Mouse (Mus musculus): ENCODE measurements around the gene Suox. TPM values are rescaled to one million over a fixed set of nuclear protein-coding genes. Genes with fewer than 3 reads are reported as not detected.
"Not testable (repeated sequence)": the region's sequence is repeated elsewhere in the genome, so short reads cannot be mapped to it uniquely, and the experiment has no call there.

The Suox gene
- 10.8 and 10.9 TPM in 2 replicates for polyA plus RNA-seq (2016; fragmentation: Nextera tagmentation; extraction: Ambion mirVana)

GRCm38 (mm10) chr10:128673763-128674468 is at the start of gene Suox:
Gene Suox (minus strand): TSS chr10:128674073.
- peak within 1 kb of the TSS; percentile 87 for H3K4me3 ChIP-seq
- peak within 1 kb of the TSS; percentile 79 for H3K27ac ChIP-seq

GRCm38 (mm10) chr10:128715559-128716537 is 42.0 kb upstream of the Suox start:
- WGBS: 87% methylated on average over 19 of the region's 19 CpGs
- Histone ChIP-seq H3K27me3 (ENCODE audit: poor library complexity, severe bottlenecking) (no peaks in the 10 kb centered on the region), H3K4me3 (no peak overlapping the region), H3K4me1 (no peaks in the 10 kb centered on the region), H3K27ac (no peak overlapping the region), H3K36me3 (replicated peaks) (no peaks in the 10 kb centered on the region), H3K9me3 (no peaks in the 10 kb centered on the region)
- DNase-seq (ENCODE audit: extremely low spot score, low spot score): no peak

More at GRCm38 (mm10) chr10:128673763-128674468, at the start of gene Suox:
- H3K4me1 ChIP-seq: peaks cover 26% of the 10 kb centered on the region
- H3K36me3 ChIP-seq (replicated peaks): peaks cover 10% of the 10 kb centered on the region; the same call in 1 of the 2 replicates
- DNase-seq (ENCODE audit: extremely low spot score, low spot score): peak; percentile 91
- no peaks in the 10 kb centered on the region for H3K9me3 ChIP-seq
- WGBS: under 1% methylated on average over 60 of the region's 60 CpGs
- H3K27me3 ChIP-seq (ENCODE audit: poor library complexity, severe bottlenecking): peaks cover 36% of the 10 kb centered on the region

- H3K9me3 ChIP-seq; H3K27me3 ChIP-seq (ENCODE audit: poor library complexity, severe bottlenecking); H3K36me3 ChIP-seq (replicated peaks); DNase-seq (ENCODE audit: extremely low spot score, low spot score); H3K4me1 ChIP-seq; H3K4me3 ChIP-seq; H3K27ac ChIP-seq: not testable (repeated sequence)
- WGBS: 95% methylated on average over 7 of the region's 7 CpGs
Observed at GRCm38 (mm10) chr10:128711318-128711717, 37.4 kb upstream of the Suox start.

- DNase-seq (ENCODE audit: extremely low spot score, low spot score): peak; percentile 29
- H3K36me3 ChIP-seq (replicated peaks): peaks cover 34% of the 10 kb centered on the region
- no peaks in the 10 kb centered on the region for H3K9me3 ChIP-seq
- H3K4me1 ChIP-seq: peaks cover 27% of the 10 kb centered on the region
- no peaks in the 10 kb centered on the region for H3K27me3 ChIP-seq (ENCODE audit: poor library complexity, severe bottlenecking)
- 10% methylated on average over 11 of the region's 11 CpGs for WGBS
- H3K4me3 ChIP-seq: peak overlapping the region; percentile 93
- peak overlapping the region; percentile 96 for H3K27ac ChIP-seq
Observed at GRCm38 (mm10) chr10:128705317-128705693, 31.4 kb upstream of the Suox start.

- Histone ChIP-seq H3K27me3 (ENCODE audit: poor library complexity, severe bottlenecking) (no peaks in the 10 kb centered on the region), H3K36me3 (replicated peaks) (peaks cover 40% of the 10 kb centered on the region), H3K4me3 (peak within 1 kb of the TSS; percentile 93), H3K9me3 (no peaks in the 10 kb centered on the region), H3K4me1 (peaks cover 28% of the 10 kb centered on the region), H3K27ac (peak within 1 kb of the TSS; percentile 96)
- DNase-seq (ENCODE audit: extremely low spot score, low spot score): peak; percentile 96
- under 1% methylated on average over 62 of the region's 62 CpGs for WGBS
Observed at GRCm38 (mm10) chr10:128704491-128705316, 30.8 kb upstream of the Suox start, which contains the start of gene Cdk2. Gene Cdk2 (minus strand): TSS chr10:128705031.

GRCm38 (mm10) chr10:128703895-128704294 is 30.0 kb upstream of the Suox start, which contains the start of gene Pmel:
Gene Pmel (plus strand): TSS chr10:128704195.
- 27% methylated on average over 4 of the region's 4 CpGs for WGBS
- Histone ChIP-seq H3K4me1 (peaks cover 32% of the 10 kb centered on the region), H3K4me3 (peak within 1 kb of the TSS; percentile 93), H3K36me3 (replicated peaks) (peaks cover 48% of the 10 kb centered on the region), H3K9me3 (no peaks in the 10 kb centered on the region), H3K27ac (peak within 1 kb of the TSS; percentile 96), H3K27me3 (ENCODE audit: poor library complexity, severe bottlenecking) (no peaks in the 10 kb centered on the region)
- no peak for DNase-seq (ENCODE audit: extremely low spot score, low spot score)

- no peaks in the 10 kb centered on the region for H3K27me3 ChIP-seq (ENCODE audit: poor library complexity, severe bottlenecking)
- 94% methylated on average over 6 of the region's 6 CpGs for WGBS
- DNase-seq (ENCODE audit: extremely low spot score, low spot score): no peak
- no peaks in the 10 kb centered on the region for H3K9me3 ChIP-seq
- H3K4me1 ChIP-seq: peaks cover 33% of the 10 kb centered on the region
- H3K4me3 ChIP-seq: no peak overlapping the region
- no peak overlapping the region for H3K27ac ChIP-seq
- H3K36me3 ChIP-seq (replicated peaks): peaks cover 60% of the 10 kb centered on the region
Observed at GRCm38 (mm10) chr10:128702328-128703007, 28.6 kb upstream of the Suox start.

- H3K27me3 ChIP-seq (ENCODE audit: poor library complexity, severe bottlenecking): no peaks in the 10 kb centered on the region
- H3K9me3 ChIP-seq: no peaks in the 10 kb centered on the region
- 94% methylated on average over 5 of the region's 5 CpGs for WGBS
- no peak for DNase-seq (ENCODE audit: extremely low spot score, low spot score)
- no peak overlapping the region for H3K4me3 ChIP-seq
- peaks cover 33% of the 10 kb centered on the region for H3K4me1 ChIP-seq
- H3K36me3 ChIP-seq (replicated peaks): peaks cover 63% of the 10 kb centered on the region
- no peak overlapping the region for H3K27ac ChIP-seq
Observed at GRCm38 (mm10) chr10:128700712-128701111, 26.8 kb upstream of the Suox start.

GRCm38 (mm10) chr10:128699611-128700010 is 25.7 kb upstream of the Suox start:
- Histone ChIP-seq H3K27me3 (ENCODE audit: poor library complexity, severe bottlenecking) (no peaks in the 10 kb centered on the region), H3K4me3 (no peak overlapping the region), H3K9me3 (no peaks in the 10 kb centered on the region), H3K4me1 (peaks cover 35% of the 10 kb centered on the region), H3K36me3 (replicated peaks) (peaks cover 63% of the 10 kb centered on the region), H3K27ac (no peak overlapping the region)
- WGBS: 80% methylated on average over 11 of the region's 11 CpGs
- DNase-seq (ENCODE audit: extremely low spot score, low spot score): no peak

GRCm38 (mm10) chr10:128699006-128699405 is 25.1 kb upstream of the Suox start:
- Histone ChIP-seq H3K4me1 (peaks cover 35% of the 10 kb centered on the region), H3K27ac (no peak overlapping the region), H3K36me3 (replicated peaks) (peaks cover 63% of the 10 kb centered on the region), H3K27me3 (ENCODE audit: poor library complexity, severe bottlenecking) (no peaks in the 10 kb centered on the region), H3K4me3 (no peak overlapping the region), H3K9me3 (no peaks in the 10 kb centered on the region)
- 90% methylated on average over 5 of the region's 5 CpGs for WGBS
- no peak for DNase-seq (ENCODE audit: extremely low spot score, low spot score)

GRCm38 (mm10) chr10:128697072-128697725 is 23.3 kb upstream of the Suox start:
- Histone ChIP-seq H3K9me3 (no peaks in the 10 kb centered on the region), H3K27me3 (ENCODE audit: poor library complexity, severe bottlenecking) (no peaks in the 10 kb centered on the region), H3K27ac (peak overlapping the region; percentile 67; the same call in 1 of the 2 replicates), H3K36me3 (replicated peaks) (peaks cover 48% of the 10 kb centered on the region), H3K4me1 (peaks cover 25% of the 10 kb centered on the region), H3K4me3 (peak overlapping the region; percentile 87; the same call in 1 of the 2 replicates)
- no peak for DNase-seq (ENCODE audit: extremely low spot score, low spot score)
- WGBS: 88% methylated on average over 6 of the region's 6 CpGs

Data from forebrain, embryonic 10.5 days (tissue).